ENCODE assay signal across 9 mouse cellular contexts in the genomic region with DNA sequence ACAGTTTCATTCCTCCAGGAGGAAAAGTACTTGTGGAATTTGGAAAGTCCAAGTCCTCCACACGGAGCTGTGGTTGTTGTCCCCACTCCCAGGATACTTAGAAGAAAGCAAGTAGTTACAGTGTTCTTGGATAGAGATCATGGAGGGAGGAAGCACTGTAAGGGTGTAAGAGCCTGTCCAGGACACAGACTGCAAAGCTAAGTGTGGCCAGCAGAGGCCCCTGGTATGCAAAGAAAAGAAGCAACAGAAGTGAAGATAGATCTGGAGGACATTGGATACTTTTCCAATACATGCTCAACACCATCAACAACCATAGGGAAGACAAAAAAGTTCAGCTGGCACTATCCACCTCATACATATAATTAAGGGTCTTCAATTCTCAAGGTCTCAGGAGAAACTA.
A peak's percentile ranks its signal among the peaks of the same experiment; 100 is the strongest.
DNase-seq lines count a peak whose midpoint lies in the region; ATAC-seq and TF ChIP-seq lines count a peak whose summit lies in the region.
"Had no signal": no experiment of that assay in that cellular context is flagged by ENCODE, and none has a peak within 500 bp of the region (broad histone marks: within the 10 kb centered on the region; RNA-seq: fewer than 3 reads in every experiment).

No protein-coding gene starts in this region.

- H3K9ac ChIP-seq in stomach, postnatal 0 days (ENCODE audit: low read length): no peak overlapping the region
- H3K9ac ChIP-seq: embryonic facial prominence, embryonic 12.5 days had no signal

- H3K4me2 ChIP-seq in stomach, postnatal 0 days (replicated peaks; ENCODE audit: low read depth): no peak overlapping the region
- H3K4me2 ChIP-seq: embryonic facial prominence, embryonic 12.5 days had no signal

- H3K36me3 ChIP-seq in stomach, postnatal 0 days (ENCODE audit: control insufficient read depth, insufficient read depth, low read length): no peaks in the 10 kb centered on the region
- H3K36me3 ChIP-seq: embryonic facial prominence, embryonic 12.5 days had no signal

- TF ChIP-seq EP300 in stomach, postnatal 0 days (optimal IDR thresholded peaks at IDR 0.05): no peak

- no peaks in the 10 kb centered on the region for H3K9me3 ChIP-seq in stomach, postnatal 0 days (ENCODE audit: control insufficient read depth, low read length)
- H3K9me3 ChIP-seq: embryonic facial prominence, embryonic 12.5 days had no signal

- no peak for ATAC-seq in stomach, postnatal 0 days (ENCODE audit: low FRiP score, low TSS enrichment)
- ATAC-seq in inflammation-experienced regulatory T-cells, adult 6 months: no peak

- DNase-seq in ovary, postnatal 36 days (ENCODE audit: low spot score): peak; percentile 18
- no peak for DNase-seq in ovary, adult 18-20 months (ENCODE audit: low spot score)
- peak; percentile 46 for DNase-seq in adrenal gland, postnatal 25 days
- peak; percentile 18 for DNase-seq in heart, postnatal 4 days
- DNase-seq in stomach, postnatal 0 days (ENCODE audit: low spot score): peak; percentile 23
- no peak for DNase-seq in right cerebral cortex, postnatal 4 days
- no peak for DNase-seq in natural killer cell, adult 2 months (ENCODE audit: low spot score in 2 of 2)

- H3K4me3 ChIP-seq in stomach, postnatal 0 days (ENCODE audit: low read depth, low read length): no peak overlapping the region
- H3K4me3 ChIP-seq: embryonic facial prominence, embryonic 12.5 days had no signal

- no peaks in the 10 kb centered on the region for H3K27me3 ChIP-seq in stomach, postnatal 0 days (ENCODE audit: control insufficient read depth, insufficient read depth, low read length)
- H3K27me3 ChIP-seq: embryonic facial prominence, embryonic 12.5 days had no signal

- peak; percentile 65 for TF ChIP-seq CTCF in stomach, postnatal 0 days (IDR thresholded peaks at IDR 0.05; ENCODE audit: low read depth)

- 56% methylated on average over 1 of the region's 1 CpGs for WGBS in stomach, postnatal 0 days

- no peak overlapping the region for H3K27ac ChIP-seq in stomach, postnatal 0 days (replicated peaks)
- H3K27ac ChIP-seq: embryonic facial prominence, embryonic 12.5 days had no signal

- no peaks in the 10 kb centered on the region for H3K4me1 ChIP-seq in stomach, postnatal 0 days (replicated peaks; ENCODE audit: control insufficient read depth, insufficient read depth)
- H3K4me1 ChIP-seq: embryonic facial prominence, embryonic 12.5 days had no signal

Comparison
In these comparisons a context has a peak if more than half of its experiments do, and no peak if none do; other contexts are left out.
1. DNase-seq: peak in ovary, postnatal 36 days (single experiment), adrenal gland, postnatal 25 days (single experiment), heart, postnatal 4 days (single experiment) and stomach, postnatal 0 days (single experiment); none in ovary, adult 18-20 months (single experiment), right cerebral cortex, postnatal 4 days (single experiment) and natural killer cell, adult 2 months (0 of 2).